In genomic region chr2:93141329-93141728, GRCm38 (mm10) we compare ENCODE assay signal across 14 mouse cellular contexts. TPM values are rescaled to one million over a fixed set of nuclear protein-coding genes. Genes with fewer than 3 reads are reported as not detected.
DNase-seq lines count a peak whose midpoint lies in the region; ATAC-seq lines count a peak whose summit lies in the region.
"Had no signal": no experiment of that assay in that cellular context is flagged by ENCODE, and none has a peak within 500 bp of the region (broad histone marks: within the 10 kb centered on the region; RNA-seq: fewer than 3 reads in every experiment).

No protein-coding gene starts in this region.

- peaks cover 6% of the 10 kb centered on the region; the same call in 1 of the 2 replicates for H3K4me1 ChIP-seq in midbrain, embryonic 12.5 days
- no peaks in the 10 kb centered on the region; the same call in 1 of the 2 replicates for H3K4me1 ChIP-seq in midbrain, embryonic 16.5 days (ENCODE audit: control insufficient read depth, insufficient read depth, low read length)

- no peaks in the 10 kb centered on the region for H3K27me3 ChIP-seq in midbrain, embryonic 12.5 days
- no peaks in the 10 kb centered on the region for H3K27me3 ChIP-seq in midbrain, embryonic 16.5 days (ENCODE audit: control insufficient read depth, insufficient read depth, low read depth, low read length)

- H3K4me2 ChIP-seq in midbrain, embryonic 12.5 days (replicated peaks) = no peak overlapping the region
- no peak overlapping the region for H3K4me2 ChIP-seq in midbrain, embryonic 16.5 days (ENCODE audit: low read length)
- H3K4me2 ChIP-seq: liver, embryonic 11.5 days had no signal

- no peaks in the 10 kb centered on the region for H3K9me3 ChIP-seq in midbrain, embryonic 12.5 days
- no peaks in the 10 kb centered on the region for H3K9me3 ChIP-seq in midbrain, embryonic 16.5 days (replicated peaks; ENCODE audit: control insufficient read depth, low read length, poor library complexity, severe bottlenecking)

- DNase-seq in cerebellum, adult 9-11 months = peak; percentile 45
- DNase-seq in cerebellum, adult 11 months = no peak
- DNase-seq in cerebellum, postnatal 36 days = peak; percentile 30 to 40
- peak; percentile 18 for DNase-seq in mesoderm, embryonic 11.5 days (ENCODE audit: low read depth, low spot score)
- DNase-seq in left cerebral cortex, adult 18-20 months (ENCODE audit: low spot score in 2 of 2) = no peak
- DNase-seq in adrenal gland, adult 2 months = no peak
- DNase-seq: adrenal gland, postnatal 14 days; heart, adult 11 months; heart, postnatal 10 days; kidney, adult 11 months; lung, postnatal 14 days had no signal

- no peak overlapping the region for H3K4me3 ChIP-seq in midbrain, embryonic 12.5 days
- no peak overlapping the region for H3K4me3 ChIP-seq in midbrain, embryonic 16.5 days (ENCODE audit: low read depth, low read length)

- H3K27ac ChIP-seq in midbrain, embryonic 12.5 days (replicated peaks) = 0 out of 2 replicates have a peak overlapping the region, but pooled peaks have one; percentile 25
- H3K27ac ChIP-seq in midbrain, embryonic 16.5 days (ENCODE audit: low read length) = no peak overlapping the region

- H3K9ac ChIP-seq in midbrain, embryonic 12.5 days (replicated peaks) = no peak overlapping the region
- no peak overlapping the region for H3K9ac ChIP-seq in midbrain, embryonic 16.5 days (ENCODE audit: low read depth, low read length)

- WGBS in midbrain, embryonic 12.5 days = 79% methylated on average over 3 of the region's 3 CpGs
- 59% methylated on average over 3 of the region's 3 CpGs for WGBS in midbrain, embryonic 16.5 days

- no peak for ATAC-seq in midbrain, embryonic 12.5 days (ENCODE audit: low FRiP score, low read depth)
- ATAC-seq in midbrain, embryonic 16.5 days = no peak

- no peaks in the 10 kb centered on the region for H3K36me3 ChIP-seq in midbrain, embryonic 12.5 days
- H3K36me3 ChIP-seq in midbrain, embryonic 16.5 days (ENCODE audit: control insufficient read depth, insufficient read depth, low read length) = no peaks in the 10 kb centered on the region

RNA-seq across cellular contexts. Expression of gene Trp53i11, which starts 46.0 kb away (rescaled TPM):
- 142 and 172 TPM in 2 replicates for polyA plus RNA-seq in midbrain, embryonic 12.5 days (2016; fragmentation: Nextera tagmentation; extraction: Ambion mirVana)
- polyA plus RNA-seq in midbrain, embryonic 16.5 days (2015; fragmentation: Nextera tagmentation; extraction: Ambion mirVana) = 125 and 139 TPM in 2 replicates
- total RNA-seq in left cerebral cortex, adult 18-20 months (2021) = 100 to 1,000 TPM; 112 to 128 TPM
- 10 to 100 TPM; 58.6 to 64.7 TPM for total RNA-seq in adrenal gland, adult 2 months (2021)
- 123 and 179 TPM in 2 replicates for polyA plus RNA-seq in adrenal gland, adult 2 months (2012; rRNA removed)

Comparison
In these comparisons a context has a peak if more than half of its experiments do, and no peak if none do; other contexts are left out.
1. DNase-seq: peak in cerebellum, adult 9-11 months (single experiment), cerebellum, postnatal 36 days (2 of 2) and mesoderm, embryonic 11.5 days (single experiment); none in cerebellum, adult 11 months (single experiment), left cerebral cortex, adult 18-20 months (0 of 2) and adrenal gland, adult 2 months (single experiment).